Mouse (Mus musculus): ENCODE measurements at regions not wholly inside any gene's neighbourhood (a gene's known extent, or its start where the extent isn't known, plus 50 kb on each side); places are given as distances from the start of the nearest gene placed in this dataset.

DNA sequence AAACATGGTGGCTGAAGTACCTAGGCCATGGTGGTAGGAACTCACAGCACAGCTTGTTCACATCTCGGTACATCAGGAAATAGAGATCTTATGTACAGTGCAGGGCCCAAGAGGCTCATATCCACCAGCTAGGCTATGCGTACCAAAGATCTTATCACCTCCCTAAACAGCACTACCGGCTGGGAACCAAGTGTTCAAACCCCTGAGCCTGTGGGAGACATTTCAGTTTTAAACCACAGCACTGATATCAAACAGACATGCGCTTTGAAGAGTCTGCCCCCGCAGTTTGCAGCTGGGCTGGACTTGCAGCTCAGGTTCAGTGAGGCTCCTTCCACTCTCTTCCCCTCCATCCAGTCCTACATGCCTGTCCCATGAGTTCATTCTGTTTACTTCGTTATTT, 58.4 kb upstream of the Ampd3 start:
- 0 out of 2 replicates have a peak, but pooled peaks cover 7% of the 10 kb centered on the region for H3K4me1 ChIP-seq (ENCODE audit: control insufficient read depth, insufficient read depth, low read length)
- ATAC-seq (ENCODE audit: insufficient number of reproducible peaks, insufficient read depth, low FRiP score, low read depth) = no peak
- H3K9me3 ChIP-seq (ENCODE audit: control insufficient read depth, low read depth, low read length) = peaks cover 3% of the 10 kb centered on the region; the same call in 1 of the 2 replicates
- H3K36me3 ChIP-seq (ENCODE audit: control insufficient read depth, insufficient read depth, low read length) = no peaks in the 10 kb centered on the region
- H3K27me3 ChIP-seq (ENCODE audit: control insufficient read depth, insufficient read depth, low read length) = no peaks in the 10 kb centered on the region
- no peak overlapping the region for H3K4me2 ChIP-seq (replicated peaks; ENCODE audit: low read depth, low read length)
- WGBS = 75% methylated on average over 6 of the region's 6 CpGs
- H3K4me3 ChIP-seq (ENCODE audit: low read depth, low read length) = no peak overlapping the region
- no peak overlapping the region for H3K27ac ChIP-seq (ENCODE audit: low read length)
- H3K9ac ChIP-seq (replicated peaks; ENCODE audit: low read depth, low read length) = no peak overlapping the region

- H3K27me3 ChIP-seq (ENCODE audit: control insufficient read depth, insufficient read depth, low read length) = no peaks in the 10 kb centered on the region
- 0 out of 2 replicates have a peak, but pooled peaks cover 7% of the 10 kb centered on the region for H3K4me1 ChIP-seq (ENCODE audit: control insufficient read depth, insufficient read depth, low read length)
- H3K4me2 ChIP-seq (replicated peaks; ENCODE audit: low read depth, low read length) = no peak overlapping the region
- no peak overlapping the region for H3K4me3 ChIP-seq (ENCODE audit: low read depth, low read length)
- H3K9ac ChIP-seq (replicated peaks; ENCODE audit: low read depth, low read length) = no peak overlapping the region
- WGBS = 77% methylated on average over 9 of the region's 9 CpGs
- ATAC-seq (ENCODE audit: insufficient number of reproducible peaks, insufficient read depth, low FRiP score, low read depth) = no peak
- no peaks in the 10 kb centered on the region for H3K36me3 ChIP-seq (ENCODE audit: control insufficient read depth, insufficient read depth, low read length)
- H3K9me3 ChIP-seq (ENCODE audit: control insufficient read depth, low read depth, low read length) = peaks cover 3% of the 10 kb centered on the region; the same call in 1 of the 2 replicates
- H3K27ac ChIP-seq (ENCODE audit: low read length) = no peak overlapping the region
Observed at GRCm38 (mm10) chr7:110710256-110710962, 57.6 kb upstream of the Ampd3 start.

- Histone ChIP-seq H3K27me3 (ENCODE audit: control insufficient read depth, insufficient read depth, low read length) (no peaks in the 10 kb centered on the region), H3K4me1 (ENCODE audit: control insufficient read depth, insufficient read depth, low read length) (no peaks in the 10 kb centered on the region), H3K4me3 (ENCODE audit: low read depth, low read length) (no peak overlapping the region), H3K4me2 (replicated peaks; ENCODE audit: low read depth, low read length) (no peak overlapping the region), H3K36me3 (ENCODE audit: control insufficient read depth, insufficient read depth, low read length) (no peaks in the 10 kb centered on the region), H3K9ac (replicated peaks; ENCODE audit: low read depth, low read length) (no peak overlapping the region), H3K27ac (ENCODE audit: low read length) (no peak overlapping the region), H3K9me3 (ENCODE audit: control insufficient read depth, low read depth, low read length) (peaks cover 3% of the 10 kb centered on the region; the same call in 1 of the 2 replicates)
- 68% methylated on average over 3 of the region's 3 CpGs for WGBS
- no peak for ATAC-seq (ENCODE audit: insufficient number of reproducible peaks, insufficient read depth, low FRiP score, low read depth)
Observed at GRCm38 (mm10) chr7:110713661-110714060, 54.3 kb upstream of the Ampd3 start.

DNA sequence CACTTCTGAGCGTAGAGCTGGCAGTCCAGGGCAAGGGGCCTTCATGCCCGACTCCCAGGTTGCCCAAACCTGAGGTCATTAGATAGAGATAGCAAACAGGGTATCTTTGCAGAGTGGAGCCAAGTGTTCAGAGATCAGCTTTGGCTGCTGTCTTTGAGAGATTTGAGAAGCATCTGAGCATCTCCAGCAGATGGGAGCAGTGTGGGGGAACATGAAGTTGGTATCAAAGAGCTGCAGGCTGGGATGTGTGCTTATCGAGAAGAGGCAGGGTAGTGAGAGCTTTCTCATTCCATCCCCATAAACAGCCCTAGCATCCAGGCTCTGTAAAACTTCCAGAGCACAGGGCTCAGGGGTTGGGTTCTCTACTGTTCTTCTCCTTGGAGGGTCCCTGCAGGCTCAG, 52.9 kb upstream of the Ampd3 start:
- Histone ChIP-seq H3K4me3 (ENCODE audit: low read depth, low read length) (no peak overlapping the region), H3K4me2 (replicated peaks; ENCODE audit: low read depth, low read length) (no peak overlapping the region), H3K9me3 (ENCODE audit: control insufficient read depth, low read depth, low read length) (peaks cover 3% of the 10 kb centered on the region; the same call in 1 of the 2 replicates), H3K36me3 (ENCODE audit: control insufficient read depth, insufficient read depth, low read length) (no peaks in the 10 kb centered on the region), H3K27me3 (ENCODE audit: control insufficient read depth, insufficient read depth, low read length) (no peaks in the 10 kb centered on the region), H3K4me1 (ENCODE audit: control insufficient read depth, insufficient read depth, low read length) (no peaks in the 10 kb centered on the region), H3K9ac (replicated peaks; ENCODE audit: low read depth, low read length) (no peak overlapping the region), H3K27ac (ENCODE audit: low read length) (no peak overlapping the region)
- ATAC-seq (ENCODE audit: insufficient number of reproducible peaks, insufficient read depth, low FRiP score, low read depth) = no peak
- WGBS = 87% methylated on average over 3 of the region's 3 CpGs

DNA sequence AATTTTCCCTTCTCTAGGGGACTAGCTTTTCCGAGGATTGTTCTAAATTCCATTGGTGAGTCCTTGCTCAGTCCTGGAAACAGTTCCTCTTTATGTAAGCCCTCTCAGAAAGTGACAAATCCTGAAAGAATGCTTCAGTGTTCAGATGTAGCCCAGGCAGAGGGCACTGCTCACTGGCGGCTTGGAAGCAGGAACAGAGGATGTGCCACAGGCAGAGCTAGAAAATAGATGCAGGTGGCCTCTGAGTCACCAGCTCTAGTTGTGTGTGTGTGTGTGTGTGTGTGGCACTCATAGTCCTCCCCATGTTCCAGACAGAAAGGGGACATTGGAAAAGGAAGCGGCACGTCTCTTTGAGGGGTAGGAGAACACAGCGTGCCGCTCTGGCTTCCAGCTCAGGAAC, 52.5 kb upstream of the Ampd3 start:
- H3K4me3 ChIP-seq (ENCODE audit: low read depth, low read length) = no peak overlapping the region
- 78% methylated on average over 6 of the region's 6 CpGs for WGBS
- H3K36me3 ChIP-seq (ENCODE audit: control insufficient read depth, insufficient read depth, low read length) = no peaks in the 10 kb centered on the region
- peaks cover 3% of the 10 kb centered on the region; the same call in 1 of the 2 replicates for H3K9me3 ChIP-seq (ENCODE audit: control insufficient read depth, low read depth, low read length)
- H3K9ac ChIP-seq (replicated peaks; ENCODE audit: low read depth, low read length) = no peak overlapping the region
- no peak for ATAC-seq (ENCODE audit: insufficient number of reproducible peaks, insufficient read depth, low FRiP score, low read depth)
- no peaks in the 10 kb centered on the region for H3K4me1 ChIP-seq (ENCODE audit: control insufficient read depth, insufficient read depth, low read length)
- H3K4me2 ChIP-seq (replicated peaks; ENCODE audit: low read depth, low read length) = no peak overlapping the region
- H3K27ac ChIP-seq (ENCODE audit: low read length) = no peak overlapping the region
- no peaks in the 10 kb centered on the region for H3K27me3 ChIP-seq (ENCODE audit: control insufficient read depth, insufficient read depth, low read length)

DNA sequence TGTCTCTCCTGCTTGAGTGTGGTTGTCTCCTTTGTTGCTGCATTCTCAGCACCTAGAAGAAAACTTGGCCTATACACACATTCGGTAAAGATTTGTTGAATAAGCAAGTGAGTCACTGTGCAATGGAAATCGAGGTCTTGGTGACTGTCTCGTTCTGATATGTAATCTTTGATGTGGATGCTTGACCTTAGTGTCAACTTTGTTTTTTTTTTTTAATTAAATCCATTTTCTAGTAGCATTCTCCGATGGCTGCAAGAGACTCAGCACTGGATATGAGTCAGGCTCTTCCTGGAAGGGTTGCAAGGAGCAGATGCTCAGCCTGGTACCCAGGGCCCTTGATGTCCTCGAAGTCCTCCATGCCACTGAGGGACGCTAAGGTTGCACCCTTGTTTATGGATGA, 50.9 kb upstream of the Ampd3 start:
- WGBS = 79% methylated on average over 6 of the region's 6 CpGs
- ATAC-seq (ENCODE audit: insufficient number of reproducible peaks, insufficient read depth, low FRiP score, low read depth) = no peak

More for the DNA sequence above, 50.9 kb upstream of the Ampd3 start:
- no peaks in the 10 kb centered on the region for H3K36me3 ChIP-seq (ENCODE audit: control insufficient read depth, insufficient read depth, low read length)
- no peak overlapping the region for H3K4me3 ChIP-seq (ENCODE audit: low read depth, low read length)
- no peaks in the 10 kb centered on the region for H3K9me3 ChIP-seq (ENCODE audit: control insufficient read depth, low read depth, low read length)
- no peaks in the 10 kb centered on the region for H3K4me1 ChIP-seq (ENCODE audit: control insufficient read depth, insufficient read depth, low read length)
- H3K4me2 ChIP-seq (replicated peaks; ENCODE audit: low read depth, low read length) = no peak overlapping the region
- H3K9ac ChIP-seq (replicated peaks; ENCODE audit: low read depth, low read length) = no peak overlapping the region
- H3K27ac ChIP-seq (ENCODE audit: low read length) = no peak overlapping the region
- no peaks in the 10 kb centered on the region for H3K27me3 ChIP-seq (ENCODE audit: control insufficient read depth, insufficient read depth, low read length)
